Mouse (Mus musculus) cerebellum, adult 8-10 months (tissue): ENCODE measurements around the gene Cst9.
A peak's percentile ranks its signal among the peaks of the same experiment; 100 is the strongest.

ENCODE experiments used
- DNase-seq: peaks from one replicate; pipeline ENCODE4 v3.0.0; 2022

Gene Cst9

GRCm38 (mm10) chr2:148834912-148835311 is at the start of gene Cst9:
Gene Cst9, plus strand, starts transcription at chr2:148835147.
- DNase-seq = no peak

GRCm38 (mm10) chr2:148789142-148789541 is 45.8 kb upstream of the Cst9 start, which contains the start of gene Cst12:
Gene Cst12, plus strand, starts transcription at chr2:148789361.
- DNase-seq = no peak

- no peak for DNase-seq
Observed at GRCm38 (mm10) chr2:148798485-148798884, 36.5 kb upstream of the Cst9 start, which contains the start of gene Cst8. Gene Cst8, plus strand, starts transcription at chr2:148798785.

- DNase-seq = peak; percentile 71
Observed at GRCm38 (mm10) chr2:148801491-148801921, 33.4 kb upstream of the Cst9 start.

- DNase-seq = no peak
Observed at GRCm38 (mm10) chr2:148806696-148807095, 28.3 kb upstream of the Cst9 start.

- DNase-seq = no peak
Observed at GRCm38 (mm10) chr2:148819909-148820308, 15.0 kb upstream of the Cst9 start, which contains the start of gene Cst13. Gene Cst13, plus strand, starts transcription at chr2:148820081.

- no peak for DNase-seq
Observed at GRCm38 (mm10) chr2:148825986-148826385, 9.0 kb upstream of the Cst9 start.

- no peak for DNase-seq
Observed at GRCm38 (mm10) chr2:148838075-148838777, 3.3 kb downstream of the Cst9 start.

GRCm38 (mm10) chr2:148839224-148839623 is 4.3 kb downstream of the Cst9 start:
- no peak for DNase-seq

- peak; percentile 76 for DNase-seq
Observed at GRCm38 (mm10) chr2:148851116-148851906, 16.4 kb downstream of the Cst9 start.

GRCm38 (mm10) chr2:148856630-148857400 is 21.9 kb downstream of the Cst9 start:
- DNase-seq = no peak

- no peak for DNase-seq
Observed at GRCm38 (mm10) chr2:148857506-148857905, 22.6 kb downstream of the Cst9 start.

- no peak for DNase-seq
Observed at GRCm38 (mm10) chr2:148860993-148861392, 26.0 kb downstream of the Cst9 start.

GRCm38 (mm10) chr2:148861693-148862092 is 26.7 kb downstream of the Cst9 start:
- no peak for DNase-seq

GRCm38 (mm10) chr2:148864966-148865365 is 30.0 kb downstream of the Cst9 start, which contains the start of gene 9230104L09Rik:
Gene 9230104L09Rik, minus strand, starts transcription at chr2:148865038.
- no peak for DNase-seq

- DNase-seq = no peak
Observed at GRCm38 (mm10) chr2:148868959-148869358, 34.0 kb downstream of the Cst9 start.

GRCm38 (mm10) chr2:148870526-148870925 is 35.6 kb downstream of the Cst9 start:
- DNase-seq = no peak

GRCm38 (mm10) chr2:148872860-148873259 is 37.9 kb downstream of the Cst9 start:
- DNase-seq = no peak

GRCm38 (mm10) chr2:148874224-148874616 is 39.3 kb downstream of the Cst9 start:
- no peak for DNase-seq

- DNase-seq = peak; percentile 21
Observed at GRCm38 (mm10) chr2:148874617-148875334, 39.8 kb downstream of the Cst9 start.

GRCm38 (mm10) chr2:148875335-148875811 is 40.4 kb downstream of the Cst9 start, which contains the start of gene Cst3:
Gene Cst3, minus strand, starts transcription at chr2:148875692.
- peak; percentile 82 for DNase-seq
